Mouse (Mus musculus): Measurements from ENCODE around the gene Epb41l5.

DNA sequence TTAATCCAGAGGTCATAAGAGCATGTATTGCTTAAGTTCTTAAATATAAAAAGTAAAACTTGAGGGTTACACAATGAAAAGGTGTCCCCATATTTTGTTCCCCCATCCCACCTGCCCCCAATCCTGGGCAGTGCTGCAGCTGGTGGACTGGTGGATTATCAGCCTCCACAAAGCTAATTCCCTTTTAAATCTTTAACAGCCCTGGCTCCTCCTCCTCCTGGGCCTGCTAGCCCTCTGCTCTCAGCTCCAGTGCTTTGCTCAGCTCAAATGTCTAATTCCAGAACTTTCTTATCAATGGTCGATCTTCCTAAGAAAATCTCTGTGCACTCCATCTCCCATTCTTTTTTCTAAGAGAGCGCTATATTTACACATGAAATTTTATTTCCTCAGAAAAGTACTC, 2.4 kb downstream of the Epb41l5 start:
- TF ChIP-seq POLR2A (IDR thresholded peaks at IDR 0.05; ENCODE audit: control insufficient read depth, extremely low read depth, insufficient read depth, low read length, poor library complexity): no peak
- TF ChIP-seq CTCF (IDR thresholded peaks at IDR 0.05; ENCODE audit: borderline replicate concordance, control insufficient read depth, extremely low read depth, insufficient read depth, low read length, poor library complexity): no peak

All from thymus, adult 2 months (tissue).